Mouse (Mus musculus): ENCODE data around the gene Nap1l4. TPM values are rescaled to one million over a fixed set of nuclear protein-coding genes. Genes with fewer than 3 reads are reported as not detected.

Gene Nap1l4
- polyA plus RNA-seq, 1 experiment from 2014 or later = 227 TPM

DNA sequence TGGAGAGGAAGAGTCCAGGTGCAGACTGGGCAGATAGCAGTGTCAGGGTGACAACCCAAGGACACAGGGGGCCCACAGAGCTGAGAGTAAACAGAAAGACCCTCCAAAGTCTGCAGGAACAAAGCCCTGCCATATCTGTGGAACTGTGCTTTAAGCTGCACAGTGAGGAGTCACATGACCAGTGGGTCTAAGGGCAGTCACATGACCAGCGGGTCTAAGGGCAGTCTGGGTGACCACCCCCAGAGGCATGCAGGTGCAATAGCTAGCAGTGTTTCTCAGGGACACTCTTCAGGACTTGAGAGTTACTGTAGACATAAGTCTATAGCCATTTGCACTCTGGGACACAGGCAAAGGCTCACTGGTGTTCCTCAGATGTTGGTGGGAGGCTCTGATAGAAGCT, 39.3 kb downstream of the Nap1l4 start:
- peaks cover 2% of the 10 kb centered on the region for H3K27me3 ChIP-seq (ENCODE audit: control insufficient read depth, insufficient read depth, low read depth, low read length)
- no peak overlapping the region for H3K27ac ChIP-seq (ENCODE audit: low read length)
- no peak overlapping the region for H3K4me3 ChIP-seq (ENCODE audit: low read length)
- no peak for ATAC-seq (ENCODE audit: low read depth)
- H3K36me3 ChIP-seq (ENCODE audit: control insufficient read depth, insufficient read depth, low read length) = peaks cover 12% of the 10 kb centered on the region
- no peak overlapping the region for H3K9ac ChIP-seq (ENCODE audit: low read length)
- no peaks in the 10 kb centered on the region for H3K9me3 ChIP-seq (ENCODE audit: control insufficient read depth, low read length)
- WGBS = 70% methylated on average over 1 of the region's 1 CpGs
- no peaks in the 10 kb centered on the region for H3K4me1 ChIP-seq (replicated peaks; ENCODE audit: control insufficient read depth, insufficient read depth, low read length)
- no peak overlapping the region for H3K4me2 ChIP-seq (ENCODE audit: low read depth, low read length)

DNA sequence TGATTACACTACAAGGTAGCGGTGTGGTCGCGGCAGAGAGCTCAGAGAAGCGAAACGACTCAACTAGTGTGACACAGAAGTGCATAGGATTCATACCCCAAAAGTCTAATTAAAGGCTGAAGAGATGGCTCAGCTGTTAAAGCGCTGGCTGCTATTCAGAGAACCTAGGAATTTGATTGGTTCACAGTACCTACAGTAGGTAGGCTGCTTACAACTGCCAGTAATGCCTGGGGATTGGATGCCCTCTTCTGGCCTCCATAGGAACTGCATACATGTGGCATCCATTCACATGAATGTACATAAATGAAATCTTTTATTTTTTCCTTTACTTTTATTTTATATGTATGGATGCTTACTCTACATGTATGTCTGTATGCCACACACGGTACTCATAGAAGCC, 42.2 kb downstream of the Nap1l4 start:
- peaks cover 10% of the 10 kb centered on the region for H3K4me1 ChIP-seq (replicated peaks; ENCODE audit: control insufficient read depth, insufficient read depth, low read length)
- H3K4me3 ChIP-seq (ENCODE audit: low read length) = no peak overlapping the region
- peaks cover 21% of the 10 kb centered on the region for H3K27me3 ChIP-seq (ENCODE audit: control insufficient read depth, insufficient read depth, low read depth, low read length)
- H3K36me3 ChIP-seq (ENCODE audit: control insufficient read depth, insufficient read depth, low read length) = no peaks in the 10 kb centered on the region
- ATAC-seq (ENCODE audit: low read depth) = no peak
- H3K4me2 ChIP-seq (ENCODE audit: low read depth, low read length) = no peak overlapping the region
- H3K9ac ChIP-seq (ENCODE audit: low read length) = no peak overlapping the region
- WGBS = 27% methylated on average over 7 of the region's 7 CpGs
- H3K9me3 ChIP-seq (ENCODE audit: control insufficient read depth, low read length) = no peaks in the 10 kb centered on the region
- no peak overlapping the region for H3K27ac ChIP-seq (ENCODE audit: low read length)

DNA sequence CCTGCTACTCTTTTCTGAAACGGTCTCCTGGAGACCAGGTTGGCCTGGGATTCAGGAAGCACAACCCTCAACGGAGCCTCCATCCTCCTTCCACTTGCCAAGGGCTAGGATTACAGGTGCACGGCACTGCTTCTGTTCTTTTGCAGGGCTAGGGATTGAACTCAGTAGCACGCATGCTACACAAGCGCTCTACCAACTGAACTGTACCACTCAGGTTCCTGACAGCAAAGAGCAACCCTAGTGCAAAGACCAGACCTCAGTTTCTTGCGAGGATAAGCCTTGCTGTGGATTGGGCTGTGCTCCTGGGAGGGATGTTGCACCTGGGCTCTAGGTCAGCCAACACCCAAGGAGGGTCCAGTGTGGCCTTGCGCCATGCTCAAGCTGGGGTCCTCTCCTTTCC, 42.6 kb downstream of the Nap1l4 start:
- no peak overlapping the region for H3K4me2 ChIP-seq (ENCODE audit: low read depth, low read length)
- H3K9me3 ChIP-seq (ENCODE audit: control insufficient read depth, low read length) = no peaks in the 10 kb centered on the region
- no peaks in the 10 kb centered on the region for H3K36me3 ChIP-seq (ENCODE audit: control insufficient read depth, insufficient read depth, low read length)
- H3K27ac ChIP-seq (ENCODE audit: low read length) = no peak overlapping the region
- ATAC-seq (ENCODE audit: low read depth) = no peak
- peaks cover 12% of the 10 kb centered on the region for H3K4me1 ChIP-seq (replicated peaks; ENCODE audit: control insufficient read depth, insufficient read depth, low read length)
- peaks cover 25% of the 10 kb centered on the region for H3K27me3 ChIP-seq (ENCODE audit: control insufficient read depth, insufficient read depth, low read depth, low read length)
- H3K4me3 ChIP-seq (ENCODE audit: low read length) = no peak overlapping the region
- WGBS = 67% methylated on average over 7 of the region's 7 CpGs
- H3K9ac ChIP-seq (ENCODE audit: low read length) = no peak overlapping the region

DNA sequence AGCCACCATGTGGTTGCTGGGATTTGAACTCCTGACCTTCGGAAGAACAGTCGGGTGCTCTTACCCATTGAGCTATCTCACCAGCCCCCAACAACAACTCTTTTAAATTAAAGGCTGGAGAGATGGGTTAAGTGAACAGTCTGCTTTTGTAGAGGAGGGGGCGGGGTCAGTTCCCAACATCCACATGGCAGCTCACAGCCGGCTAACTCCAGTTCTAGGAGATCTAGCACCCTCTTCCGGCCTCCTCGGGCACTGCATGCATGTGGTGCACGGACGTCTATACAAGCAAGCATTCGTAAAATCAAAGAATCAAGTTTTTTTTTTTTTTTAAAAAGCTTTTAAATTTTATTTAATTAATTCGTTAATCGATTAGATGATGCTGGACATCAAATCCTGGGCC, 43.1 kb downstream of the Nap1l4 start:
- WGBS = 34% methylated on average over 11 of the region's 11 CpGs

DNA sequence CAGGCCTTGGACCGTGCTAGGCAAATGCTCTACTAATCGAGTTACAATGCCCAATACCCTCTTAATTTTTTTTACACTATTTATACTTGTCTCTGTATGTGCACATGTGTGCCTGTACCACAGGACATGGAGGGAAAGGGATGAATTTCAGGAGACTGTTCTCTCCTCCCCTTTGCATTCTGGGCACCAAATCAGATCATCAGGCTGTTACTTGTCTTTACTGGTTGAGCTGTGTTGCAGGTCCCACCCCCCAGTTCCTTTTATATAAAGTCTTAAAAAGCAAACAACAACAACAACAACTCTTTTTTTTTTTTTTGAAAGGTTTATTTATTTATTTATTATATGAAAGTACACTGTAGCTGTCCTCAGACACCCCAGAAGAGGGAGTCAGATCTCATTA, 43.5 kb downstream of the Nap1l4 start:
- H3K9ac ChIP-seq (ENCODE audit: low read length) = no peak overlapping the region

More for the DNA sequence above, 43.1 kb downstream of the Nap1l4 start:
- H3K4me3 ChIP-seq (ENCODE audit: low read length) = no peak overlapping the region
- no peak for ATAC-seq (ENCODE audit: low read depth)
- no peaks in the 10 kb centered on the region for H3K9me3 ChIP-seq (ENCODE audit: control insufficient read depth, low read length)
- no peaks in the 10 kb centered on the region for H3K36me3 ChIP-seq (ENCODE audit: control insufficient read depth, insufficient read depth, low read length)
- H3K4me1 ChIP-seq (replicated peaks; ENCODE audit: control insufficient read depth, insufficient read depth, low read length) = peaks cover 12% of the 10 kb centered on the region
- H3K4me2 ChIP-seq (ENCODE audit: low read depth, low read length) = no peak overlapping the region
- H3K27ac ChIP-seq (ENCODE audit: low read length) = no peak overlapping the region
- no peak overlapping the region for H3K9ac ChIP-seq (ENCODE audit: low read length)
- peaks cover 30% of the 10 kb centered on the region for H3K27me3 ChIP-seq (ENCODE audit: control insufficient read depth, insufficient read depth, low read depth, low read length)

DNA sequence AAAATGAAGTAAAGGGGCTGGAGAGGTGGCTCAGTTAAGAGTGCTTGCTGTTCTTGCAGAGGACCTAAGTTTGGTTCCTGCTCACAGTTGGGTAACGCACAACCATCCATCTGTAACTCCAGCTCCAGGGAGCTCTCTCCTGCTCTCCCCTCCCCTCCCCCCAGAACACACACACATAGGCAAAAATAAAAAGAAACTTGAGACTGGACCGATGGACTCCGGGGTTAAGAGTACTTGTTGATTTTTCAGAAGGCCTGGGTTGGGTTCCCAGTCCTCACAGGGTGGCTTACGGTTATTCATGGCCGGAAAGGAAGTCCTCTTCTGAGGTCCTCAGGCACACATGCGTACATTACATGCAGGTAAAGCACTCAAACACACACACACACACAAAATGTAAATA, 45.0 kb downstream of the Nap1l4 start:
- ATAC-seq (ENCODE audit: low read depth) = no peak
- 67% methylated on average over 6 of the region's 6 CpGs for WGBS
- Histone ChIP-seq H3K9ac (ENCODE audit: low read length) (no peak overlapping the region), H3K4me2 (ENCODE audit: low read depth, low read length) (no peak overlapping the region), H3K4me3 (ENCODE audit: low read length) (no peak overlapping the region), H3K9me3 (ENCODE audit: control insufficient read depth, low read length) (no peaks in the 10 kb centered on the region), H3K4me1 (replicated peaks; ENCODE audit: control insufficient read depth, insufficient read depth, low read length) (peaks cover 12% of the 10 kb centered on the region), H3K36me3 (ENCODE audit: control insufficient read depth, insufficient read depth, low read length) (no peaks in the 10 kb centered on the region), H3K27me3 (ENCODE audit: control insufficient read depth, insufficient read depth, low read depth, low read length) (peaks cover 34% of the 10 kb centered on the region), H3K27ac (ENCODE audit: low read length) (no peak overlapping the region)

More for the DNA sequence above, 43.5 kb downstream of the Nap1l4 start:
- Histone ChIP-seq H3K9me3 (ENCODE audit: control insufficient read depth, low read length) (no peaks in the 10 kb centered on the region), H3K4me3 (ENCODE audit: low read length) (no peak overlapping the region), H3K4me1 (replicated peaks; ENCODE audit: control insufficient read depth, insufficient read depth, low read length) (peaks cover 12% of the 10 kb centered on the region), H3K36me3 (ENCODE audit: control insufficient read depth, insufficient read depth, low read length) (no peaks in the 10 kb centered on the region), H3K4me2 (ENCODE audit: low read depth, low read length) (no peak overlapping the region), H3K27ac (ENCODE audit: low read length) (no peak overlapping the region), H3K27me3 (ENCODE audit: control insufficient read depth, insufficient read depth, low read depth, low read length) (peaks cover 34% of the 10 kb centered on the region)
- ATAC-seq (ENCODE audit: low read depth) = no peak
- WGBS = 82% methylated on average over 2 of the region's 2 CpGs

DNA sequence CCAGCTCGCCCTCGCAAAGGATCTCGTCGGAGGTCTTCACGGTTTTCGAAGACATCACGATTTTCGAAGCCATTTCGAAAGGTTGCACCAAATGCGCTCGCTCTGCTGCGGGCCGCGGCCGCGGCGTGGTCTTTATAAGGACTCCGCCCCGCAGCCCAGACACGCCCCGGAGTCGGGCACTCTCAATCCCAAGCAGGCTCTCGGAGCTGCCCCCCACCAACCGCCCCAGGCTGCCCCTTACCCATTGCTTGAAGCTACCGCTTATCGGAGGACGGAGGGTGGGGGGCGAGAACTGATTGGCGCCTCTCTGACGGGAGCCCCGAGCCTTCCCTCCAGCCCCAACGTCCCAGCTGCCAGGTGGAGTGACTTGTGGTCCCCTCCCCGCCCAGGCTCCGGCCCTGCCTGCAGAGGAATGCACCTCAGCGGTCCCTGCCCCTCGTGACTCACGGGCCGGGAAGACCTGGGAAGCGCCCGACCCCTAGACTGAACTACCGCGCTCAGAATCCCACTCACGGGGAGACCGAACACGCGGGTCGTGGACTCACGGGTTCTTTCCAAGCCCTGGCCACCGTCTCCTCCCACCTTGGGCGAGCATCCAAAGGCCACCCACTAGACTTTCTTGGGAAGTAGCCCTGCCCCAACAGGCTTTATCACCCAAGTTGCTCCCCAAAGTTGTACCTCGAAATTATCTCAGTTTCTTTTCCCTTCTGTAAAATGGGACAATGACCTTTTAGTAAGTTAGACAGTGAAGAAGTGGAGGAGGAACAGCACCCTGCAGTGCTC, 46.3 kb downstream of the Nap1l4 start, which contains the start of gene Phlda2:
Gene Phlda2 (minus strand): TSS at position 733 of the 783 bp plus-strand sequence.
- peak; percentile 52; the same call in 1 of the 2 replicates for ATAC-seq (ENCODE audit: low read depth)
- 2% methylated on average over 51 of the region's 51 CpGs for WGBS
- no peaks in the 10 kb centered on the region for H3K36me3 ChIP-seq (ENCODE audit: control insufficient read depth, insufficient read depth, low read length)
- peaks cover 34% of the 10 kb centered on the region for H3K27me3 ChIP-seq (ENCODE audit: control insufficient read depth, insufficient read depth, low read depth, low read length)
- H3K27ac ChIP-seq (ENCODE audit: low read length) = peak within 1 kb of the TSS; percentile 56; the same call in 1 of the 2 replicates
- H3K4me1 ChIP-seq (replicated peaks; ENCODE audit: control insufficient read depth, insufficient read depth, low read length) = peaks cover 12% of the 10 kb centered on the region
- H3K9ac ChIP-seq (ENCODE audit: low read length) = peak within 1 kb of the TSS; percentile 59
- no peaks in the 10 kb centered on the region for H3K9me3 ChIP-seq (ENCODE audit: control insufficient read depth, low read length)
- H3K4me2 ChIP-seq (ENCODE audit: low read depth, low read length) = peak within 1 kb of the TSS; percentile 91
- peak within 1 kb of the TSS; percentile 53 for H3K4me3 ChIP-seq (ENCODE audit: low read length)

DNA sequence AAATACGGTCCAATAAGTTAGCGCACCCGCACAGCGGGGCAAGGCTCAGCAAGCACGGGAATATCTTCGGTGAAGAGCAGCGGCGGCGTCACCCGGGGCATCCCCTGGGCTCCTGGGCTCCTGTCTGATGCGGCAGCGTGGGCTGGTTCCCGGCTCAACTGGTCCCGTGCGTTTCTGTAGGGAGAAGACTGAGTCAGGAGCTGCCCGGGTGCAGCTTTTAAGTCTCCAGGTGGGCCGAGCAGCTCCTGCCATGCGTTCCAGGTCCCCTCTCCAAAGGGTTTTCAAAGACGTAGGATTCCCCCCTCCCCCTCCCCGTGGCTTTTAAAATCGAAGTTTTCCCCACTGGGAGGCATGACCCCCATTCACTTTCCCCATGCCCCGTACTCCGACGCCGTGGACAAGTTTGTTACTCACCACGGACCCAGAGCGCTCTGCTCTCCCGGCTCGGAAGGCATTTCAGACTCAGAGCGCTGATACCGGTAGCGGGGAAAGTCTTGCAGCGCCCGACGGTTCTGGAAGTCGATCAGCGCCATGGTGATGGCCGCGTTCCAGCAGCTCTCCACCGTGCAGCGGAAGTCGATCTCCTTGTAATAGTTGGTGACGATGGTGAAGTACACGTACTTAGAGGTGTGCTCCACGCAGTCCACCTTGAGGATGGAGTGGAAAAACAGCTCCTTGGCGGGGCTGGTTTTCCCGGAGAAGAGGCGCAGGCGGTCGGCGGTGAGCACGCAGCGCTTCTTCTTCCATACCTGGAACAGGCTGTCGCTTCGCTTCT, 47.1 kb downstream of the Nap1l4 start:
- Histone ChIP-seq H3K4me1 (replicated peaks; ENCODE audit: control insufficient read depth, insufficient read depth, low read length) (peaks cover 12% of the 10 kb centered on the region), H3K9ac (ENCODE audit: low read length) (peak overlapping the region; percentile 59), H3K36me3 (ENCODE audit: control insufficient read depth, insufficient read depth, low read length) (no peaks in the 10 kb centered on the region), H3K4me3 (ENCODE audit: low read length) (peak overlapping the region; percentile 53), H3K9me3 (ENCODE audit: control insufficient read depth, low read length) (no peaks in the 10 kb centered on the region), H3K27ac (ENCODE audit: low read length) (peak overlapping the region; percentile 56; the same call in 1 of the 2 replicates), H3K27me3 (ENCODE audit: control insufficient read depth, insufficient read depth, low read depth, low read length) (peaks cover 34% of the 10 kb centered on the region), H3K4me2 (ENCODE audit: low read depth, low read length) (peak overlapping the region; percentile 91)
- ATAC-seq (ENCODE audit: low read depth) = peak; percentile 61
- WGBS = 2% methylated on average over 55 of the region's 55 CpGs

DNA sequence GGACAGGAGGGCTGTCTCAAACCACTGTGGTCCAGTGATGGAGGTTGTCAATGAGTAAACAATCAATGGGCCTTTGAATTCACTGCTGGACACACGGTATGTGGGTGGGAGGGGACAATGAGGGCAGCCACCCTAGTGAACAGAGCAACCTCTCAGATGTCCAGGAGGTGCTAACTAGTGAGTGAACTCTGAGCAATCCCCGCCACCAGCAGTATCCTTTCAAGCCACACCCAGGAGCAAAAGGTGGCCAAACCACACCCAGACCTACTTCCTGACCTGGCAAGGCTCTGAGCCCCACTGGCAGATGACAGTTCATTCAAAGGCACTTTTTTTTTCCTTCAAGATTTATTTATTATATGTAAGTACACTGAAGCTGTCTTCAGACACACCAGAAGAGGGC, 48.0 kb downstream of the Nap1l4 start:
- Histone ChIP-seq H3K4me2 (ENCODE audit: low read depth, low read length) (no peak overlapping the region), H3K9me3 (ENCODE audit: control insufficient read depth, low read length) (no peaks in the 10 kb centered on the region), H3K4me1 (replicated peaks; ENCODE audit: control insufficient read depth, insufficient read depth, low read length) (peaks cover 12% of the 10 kb centered on the region), H3K4me3 (ENCODE audit: low read length) (no peak overlapping the region), H3K27me3 (ENCODE audit: control insufficient read depth, insufficient read depth, low read depth, low read length) (peaks cover 34% of the 10 kb centered on the region), H3K9ac (ENCODE audit: low read length) (no peak overlapping the region), H3K36me3 (ENCODE audit: control insufficient read depth, insufficient read depth, low read length) (no peaks in the 10 kb centered on the region), H3K27ac (ENCODE audit: low read length) (no peak overlapping the region)
- WGBS = 46% methylated on average over 2 of the region's 2 CpGs
- ATAC-seq (ENCODE audit: low read depth) = no peak
